Mouse (Mus musculus): ENCODE data around the gene Tnks2.

DNA sequence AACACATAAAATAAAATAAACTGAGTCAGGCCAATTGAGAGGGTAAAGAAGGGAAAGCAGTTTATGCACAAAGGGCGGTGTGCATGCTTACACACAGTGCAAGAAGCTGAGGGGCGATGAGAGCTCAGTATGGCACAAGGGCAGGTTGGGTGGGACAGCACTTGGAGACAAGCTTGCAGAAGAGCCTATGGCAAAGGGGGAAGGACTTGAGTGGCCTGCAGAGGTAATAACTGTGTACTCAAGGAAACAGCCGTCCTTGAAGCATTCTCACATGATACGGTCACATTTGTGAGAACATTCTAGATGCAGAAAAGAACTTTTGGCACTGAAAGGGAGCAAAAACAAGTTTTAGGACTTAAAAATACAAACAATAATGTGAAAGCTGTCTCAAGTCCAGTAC lies 40.0 kb upstream of the Tnks2 start:
- no peak for TF ChIP-seq CTCF (IDR thresholded peaks at IDR 0.05)
- TF ChIP-seq EP300 (IDR thresholded peaks at IDR 0.05) = no peak
